Comparison of ENCODE assay signal across 8 mouse cellular contexts in the genomic region with DNA sequence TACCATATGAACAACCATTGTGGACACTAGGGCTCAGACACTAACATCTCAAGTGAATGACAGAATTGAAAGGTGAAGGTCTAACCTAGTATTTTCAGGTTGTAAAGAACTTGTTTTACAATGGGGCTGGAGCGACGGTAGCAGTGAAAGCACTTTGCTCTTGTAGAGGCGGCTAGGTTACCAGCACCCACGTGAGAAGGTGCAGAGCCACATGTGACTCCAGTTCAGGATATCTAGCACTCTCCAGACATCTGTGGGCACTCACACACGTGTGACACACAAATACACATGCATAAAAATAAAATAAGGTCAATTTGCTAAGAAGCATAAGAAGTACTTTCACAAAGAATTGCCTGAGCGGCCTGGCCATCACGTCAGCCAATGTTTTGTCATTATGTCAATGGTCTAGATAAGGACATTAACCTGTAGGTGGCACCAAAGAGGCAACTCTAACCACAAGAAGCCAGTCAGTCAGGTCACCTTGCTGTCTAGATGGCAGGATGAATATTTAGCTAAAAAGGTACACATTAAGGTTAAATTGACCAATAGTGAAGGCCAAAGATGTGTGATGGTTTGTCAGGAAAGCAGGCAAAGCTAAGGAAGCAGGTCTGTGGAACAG.
A peak's percentile ranks its signal among the peaks of the same experiment; 100 is the strongest.
DNase-seq lines count a peak whose midpoint lies in the region; ATAC-seq and TF ChIP-seq lines count a peak whose summit lies in the region.

No protein-coding gene starts in this region.

- WGBS in cerebellum, adult 2 months = 56% methylated on average over 7 of the region's 7 CpGs
- WGBS in heart, embryonic 15.5 days = 43% methylated on average over 7 of the region's 7 CpGs

- H3K27ac ChIP-seq in cerebellum, adult 2 months (ENCODE audit: insufficient read depth, low read length) = no peak overlapping the region
- H3K27ac ChIP-seq in heart, embryonic 15.5 days = no peak overlapping the region

- no peak overlapping the region for H3K4me3 ChIP-seq in cerebellum, adult 2 months (replicated peaks; ENCODE audit: insufficient read depth, low read depth, low read length)
- H3K4me3 ChIP-seq in heart, embryonic 15.5 days = no peak overlapping the region

- TF ChIP-seq CTCF in cerebellum, adult 2 months (IDR thresholded peaks at IDR 0.05; ENCODE audit: borderline replicate concordance, insufficient read depth, low read depth, low read length) = peak; percentile 52; the same call in 1 of the 2 replicates

- no peak for TF ChIP-seq POLR2A in cerebellum, adult 2 months (IDR thresholded peaks at IDR 0.05; ENCODE audit: borderline replicate concordance, insufficient read depth, low read length)

- H3K9ac ChIP-seq in heart, embryonic 15.5 days = no peak overlapping the region

- H3K9me3 ChIP-seq in heart, embryonic 15.5 days (replicated peaks) = no peaks in the 10 kb centered on the region

- ATAC-seq in heart, embryonic 15.5 days (replicated peaks; ENCODE audit: insufficient number of reproducible peaks, insufficient read depth, low FRiP score, low read depth) = 0 out of 2 replicates have a peak, but pooled peaks have one; percentile 18

- no peak overlapping the region for H3K4me2 ChIP-seq in heart, embryonic 15.5 days

- H3K27me3 ChIP-seq in cerebellum, adult 2 months (ENCODE audit: control insufficient read depth, insufficient read depth, low read length) = no peaks in the 10 kb centered on the region
- H3K27me3 ChIP-seq in heart, embryonic 15.5 days = no peaks in the 10 kb centered on the region

- H3K36me3 ChIP-seq in heart, embryonic 15.5 days = no peaks in the 10 kb centered on the region

- no peaks in the 10 kb centered on the region for H3K4me1 ChIP-seq in cerebellum, adult 2 months (ENCODE audit: control insufficient read depth, insufficient read depth, low read length)
- H3K4me1 ChIP-seq in heart, embryonic 15.5 days (replicated peaks) = peaks cover 6% of the 10 kb centered on the region

- DNase-seq in left cerebral cortex, adult 11 months (ENCODE audit: low spot score) = peak; percentile 53
- DNase-seq in left cerebral cortex, adult 8-10 months (ENCODE audit: low spot score in 2 of 2) = no peak
- peak; percentile 35 for DNase-seq in Muller cell, postnatal 12 days (ENCODE audit: inconsistent ontology term)
- DNase-seq in cerebellum, adult 2 months = peak; percentile 29 to 70
- peak; percentile 6 to 72 for DNase-seq in layer of hippocampus, postnatal 14 days (ENCODE audit: low spot score in 2 of 2)
- DNase-seq in retina, adult 2 months (ENCODE audit: low read depth, low spot score) = peak; percentile 57
- DNase-seq in frontal cortex, postnatal 10 days (ENCODE audit: low spot score in 2 of 2) = no peak

Comparison
In these comparisons a context has a peak if more than half of its experiments do, and no peak if none do; other contexts are left out.
1. DNase-seq: peak in left cerebral cortex, adult 11 months (single experiment), Muller cell, postnatal 12 days (single experiment), cerebellum, adult 2 months (2 of 2), layer of hippocampus, postnatal 14 days (2 of 2) and retina, adult 2 months (single experiment); none in left cerebral cortex, adult 8-10 months (0 of 2) and frontal cortex, postnatal 10 days (0 of 2).